Mouse (Mus musculus) liver, embryonic 11.5 days (tissue): ENCODE data around the gene Atp11c. TPM values are rescaled to one million over a fixed set of nuclear protein-coding genes. Genes with fewer than 3 reads are reported as not detected.

ENCODE experiments used
- ATAC-seq: fragments of 200-750 bp; cut with Nextera tagmentation; replicated peaks from 2 replicates; pipeline ENCODE4 v1.8.0; 2017; ENCODE audit warnings: moderate number of reproducible peaks, mild to moderate bottlenecking, moderate TSS enrichment, moderate library complexity; ENCODE audit not compliant: low FRiP score
- DNase-seq: peaks from one replicate; pipeline ENCODE4 v3.0.0-alpha.2; 2017; ENCODE audit warnings: low spot score
- H3K27ac ChIP-seq: fragments of 300-500 bp; sonication (generic); 2 replicates; pipeline ENCODE4 v1.5.1; 2014; ENCODE audit warnings: mild to moderate bottlenecking, low read depth, low read length, control low read depth
- H3K27me3 ChIP-seq: fragments of 300-500 bp; sonication (generic); replicated peaks from 2 replicates; pipeline ENCODE4 v1.6.1; 2014; ENCODE audit warnings: low read length, mixed read lengths; ENCODE audit not compliant: control insufficient read depth, insufficient read depth
- H3K36me3 ChIP-seq: fragments of 300-500 bp; sonication (generic); 2 replicates; pipeline ENCODE4 v1.6.1; 2014; ENCODE audit warnings: mild to moderate bottlenecking, low read length, moderate library complexity, mixed read lengths; ENCODE audit not compliant: control insufficient read depth, insufficient read depth
- H3K4me1 ChIP-seq: fragments of 300-500 bp; sonication (generic); replicated peaks from 2 replicates; pipeline ENCODE4 v1.6.1; 2014; ENCODE audit warnings: low read length, mixed read lengths; ENCODE audit not compliant: control insufficient read depth, insufficient read depth
- H3K4me2 ChIP-seq: fragments of 300-500 bp; sonication (generic); 2 replicates; pipeline ENCODE4 v1.6.1; 2014; ENCODE audit warnings: mild to moderate bottlenecking, control low read depth, moderate library complexity
- H3K4me3 ChIP-seq: fragments of 300-500 bp; sonication (generic); 2 replicates; pipeline ENCODE4 v1.5.1; 2014; ENCODE audit warnings: low read depth, low read length, control low read depth
- H3K9ac ChIP-seq: fragments of 300-500 bp; sonication (generic); 2 replicates; pipeline ENCODE4 v1.6.1; 2014; ENCODE audit warnings: low read depth, low read length, control low read depth
- H3K9me3 ChIP-seq: fragments of 300-500 bp; sonication (generic); 2 replicates; pipeline ENCODE4 v1.6.1; 2016; ENCODE audit warnings: low read length, inconsistent platforms, mixed read lengths; ENCODE audit not compliant: control insufficient read depth
- WGBS: fragments of 180-500 bp; shearing (Covaris S2); extraction: QIAGEN DNeasy Blood & Tissue Kit; methylation state at CpG from one replicate; pipeline ENCODE4 v1.1.7; 2014; 5-methylcytosine and 5-hydroxymethylcytosine counted together
- polyA plus RNA-seq: library from polyadenylated mRNA; unstranded; fragments of >200 nt; fragmentation: Nextera tagmentation; extraction: Ambion mirVana; gene quantifications from 2 replicates; pipeline ENCODE4 v1.2.1, GENCODE M21; 2014

The Atp11c gene
- polyA plus RNA-seq, 1 experiment from 2014 or later, result 8.3 TPM

- peak overlapping the region; percentile 50 for H3K4me2 ChIP-seq
- H3K27ac ChIP-seq, result peak overlapping the region; percentile 95
- H3K9ac ChIP-seq, result peak overlapping the region; percentile 80
- H3K36me3 ChIP-seq, result no peaks in the 10 kb centered on the region
- H3K4me1 ChIP-seq, result no peaks in the 10 kb centered on the region
- DNase-seq (no peak), ATAC-seq (peak; percentile 92)
- 13% methylated on average over 17 of the region's 17 CpGs for WGBS
- H3K27me3 ChIP-seq, result peaks cover 7% of the 10 kb centered on the region; the same call in 1 of the 2 replicates
- no peaks in the 10 kb centered on the region for H3K9me3 ChIP-seq
- peak overlapping the region; percentile 72 for H3K4me3 ChIP-seq
Measured at GRCm38 (mm10) chrX:60404668-60405044, 187.8 kb downstream of the Atp11c start.

DNA sequence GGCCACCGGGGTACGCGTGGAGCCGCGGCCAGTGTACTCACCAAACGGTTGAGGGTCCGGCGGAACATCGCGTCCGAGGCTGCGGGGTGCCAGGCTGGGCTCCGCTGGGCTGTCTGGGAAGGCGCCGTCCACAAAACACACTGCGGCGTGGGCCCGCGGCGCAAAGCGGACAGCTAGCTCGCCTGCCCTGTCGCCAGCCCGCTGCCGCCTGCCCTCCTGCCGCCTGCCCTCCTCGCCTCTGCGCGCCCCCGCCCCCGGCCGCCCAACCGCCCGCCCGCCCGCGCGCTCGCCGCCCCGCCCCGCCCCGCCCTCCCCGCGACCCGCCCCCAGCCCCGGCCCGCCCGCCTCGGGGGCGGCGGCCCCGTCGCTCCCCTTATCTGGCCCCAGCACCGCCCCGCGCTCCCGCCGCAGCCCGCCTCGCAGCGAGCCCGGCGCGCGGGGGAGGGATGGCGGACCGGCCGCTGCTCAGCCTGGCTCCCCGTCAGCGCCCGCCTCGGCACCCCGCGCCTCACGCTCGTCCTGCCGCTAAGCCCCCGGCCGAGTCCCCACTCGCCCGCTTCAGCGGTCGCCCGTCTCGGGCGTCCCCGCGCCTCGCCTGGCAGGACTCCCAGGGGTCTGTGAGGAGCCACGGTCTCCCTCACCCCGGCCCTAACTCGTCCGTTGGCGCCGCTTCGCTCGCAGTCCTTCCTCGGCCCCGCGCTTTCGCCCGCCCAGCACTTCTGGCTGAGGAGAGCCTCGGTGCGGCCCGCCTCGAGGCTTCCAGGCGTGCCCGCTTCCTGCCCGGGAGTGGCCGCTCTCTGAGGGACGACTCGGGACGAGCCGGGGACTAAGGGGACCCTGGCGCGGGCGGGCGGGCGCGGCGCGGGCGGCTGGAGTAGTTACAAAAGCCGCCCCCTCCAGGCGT lies 188.5 kb downstream of the Atp11c start:
- 11% methylated on average over 49 of the region's 126 CpGs for WGBS

DNA sequence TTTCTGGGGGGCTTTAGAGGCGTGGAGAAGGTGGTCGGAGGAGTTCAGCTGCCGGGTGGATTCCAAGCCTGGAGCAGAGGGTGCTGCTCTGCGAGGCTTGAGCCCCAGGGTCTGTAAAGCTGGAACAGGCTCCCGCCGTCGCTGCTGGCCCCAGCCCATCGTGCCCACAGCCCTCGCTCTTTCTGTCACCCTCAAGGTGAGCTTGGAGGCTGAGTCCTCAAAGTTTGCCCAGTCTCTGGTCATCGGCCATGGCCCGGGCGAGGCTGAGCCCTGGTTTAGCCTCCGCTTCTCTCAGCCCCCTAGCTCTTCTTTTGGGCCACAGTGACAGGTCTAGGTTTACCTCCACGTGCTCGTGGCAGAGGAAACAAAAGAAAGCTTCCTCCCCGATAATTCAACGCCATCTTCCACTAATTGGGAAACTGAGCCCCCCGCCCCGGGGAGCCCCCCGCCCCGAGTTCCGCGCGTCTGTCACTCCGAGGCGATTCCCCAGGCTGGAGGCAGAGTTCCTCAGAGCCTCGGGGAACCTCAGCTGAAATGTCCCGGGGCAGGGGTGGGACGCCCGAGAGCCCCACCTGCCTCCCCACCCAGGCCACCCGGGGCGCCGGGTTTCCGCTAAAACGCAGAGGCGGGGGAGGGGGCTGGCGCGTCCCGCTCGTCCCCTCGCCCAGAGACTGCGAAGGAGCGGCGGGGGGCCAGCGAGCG lies 189.3 kb downstream of the Atp11c start:
- peak overlapping the region; percentile 26; the same call in 1 of the 2 replicates for H3K27ac ChIP-seq
- WGBS, result 12% methylated on average over 36 of the region's 46 CpGs

More for the DNA sequence above, 188.5 kb downstream of the Atp11c start:
- peak overlapping the region; percentile 95 for H3K27ac ChIP-seq
- peak; percentile 72 for DNase-seq
- peak overlapping the region; percentile 80 for H3K9ac ChIP-seq
- peak; percentile 85 for ATAC-seq
- peak overlapping the region; percentile 72 for H3K4me3 ChIP-seq
- H3K4me1 ChIP-seq, result no peaks in the 10 kb centered on the region
- H3K27me3 ChIP-seq, result peaks cover 7% of the 10 kb centered on the region; the same call in 1 of the 2 replicates
- H3K36me3 ChIP-seq, result no peaks in the 10 kb centered on the region
- no peaks in the 10 kb centered on the region for H3K9me3 ChIP-seq
- peak overlapping the region; percentile 72 for H3K4me2 ChIP-seq

GRCm38 (mm10) chrX:60394292-60394691 lies 198.2 kb downstream of the Atp11c start:
- Histone ChIP-seq H3K4me2 (no peak overlapping the region), H3K4me3 (no peak overlapping the region), H3K9me3 (no peaks in the 10 kb centered on the region), H3K36me3 (no peaks in the 10 kb centered on the region), H3K27me3 (no peaks in the 10 kb centered on the region), H3K9ac (no peak overlapping the region), H3K27ac (no peak overlapping the region), H3K4me1 (no peaks in the 10 kb centered on the region)
- ATAC-seq (no peak), DNase-seq (no peak)
- 73% methylated on average over 4 of the region's 4 CpGs for WGBS

More for the DNA sequence above, 189.3 kb downstream of the Atp11c start:
- no peaks in the 10 kb centered on the region for H3K36me3 ChIP-seq
- H3K4me1 ChIP-seq, result no peaks in the 10 kb centered on the region
- peak overlapping the region; percentile 72 for H3K4me2 ChIP-seq
- H3K4me3 ChIP-seq, result peak overlapping the region; percentile 72
- H3K9me3 ChIP-seq, result no peaks in the 10 kb centered on the region
- ATAC-seq (peak; percentile 38), DNase-seq (peak; percentile 32)
- H3K27me3 ChIP-seq, result peaks cover 7% of the 10 kb centered on the region; the same call in 1 of the 2 replicates
- H3K9ac ChIP-seq, result peak overlapping the region; percentile 69

GRCm38 (mm10) chrX:60386852-60387251 lies 205.6 kb downstream of the Atp11c start:
- peak; percentile 79 for ATAC-seq
- Histone ChIP-seq H3K4me1 (no peaks in the 10 kb centered on the region), H3K4me2 (no peak overlapping the region), H3K9me3 (no peaks in the 10 kb centered on the region), H3K27ac (no peak overlapping the region), H3K4me3 (no peak overlapping the region), H3K27me3 (no peaks in the 10 kb centered on the region), H3K9ac (no peak overlapping the region), H3K36me3 (no peaks in the 10 kb centered on the region)
- no peak for DNase-seq
- WGBS, result 68% methylated on average over 1 of the region's 1 CpGs

GRCm38 (mm10) chrX:60381711-60382110 lies 210.8 kb downstream of the Atp11c start:
- Histone ChIP-seq H3K4me2 (no peak overlapping the region), H3K4me1 (no peaks in the 10 kb centered on the region), H3K4me3 (no peak overlapping the region), H3K9ac (no peak overlapping the region), H3K27me3 (no peaks in the 10 kb centered on the region), H3K9me3 (no peaks in the 10 kb centered on the region), H3K27ac (no peak overlapping the region), H3K36me3 (no peaks in the 10 kb centered on the region)
- WGBS, result 79% methylated on average over 2 of the region's 2 CpGs
- ATAC-seq (no peak), DNase-seq (no peak)

DNA sequence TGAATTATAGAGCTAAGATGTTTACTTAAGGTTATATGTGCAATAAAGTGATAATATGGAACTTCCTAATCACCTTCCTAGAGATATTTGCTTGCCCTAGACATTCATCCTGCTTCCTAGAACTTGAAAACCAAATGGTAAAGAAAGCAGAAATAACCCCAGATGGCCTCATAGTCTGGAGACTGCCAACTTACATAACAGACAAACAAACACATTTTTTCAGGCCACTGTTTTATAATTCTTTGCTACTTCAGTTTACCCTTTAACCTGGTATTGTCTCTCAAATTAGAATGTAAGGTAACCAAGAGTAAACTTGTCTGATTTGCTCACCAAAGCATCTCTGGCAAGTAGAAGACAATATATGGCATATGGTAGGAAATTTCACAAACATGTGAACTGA lies 212.1 kb downstream of the Atp11c start:
- no peaks in the 10 kb centered on the region for H3K9me3 ChIP-seq
- ATAC-seq, result no peak

GRCm38 (mm10) chrX:60348741-60349140 lies 243.8 kb downstream of the Atp11c start:
- WGBS, result 84% methylated on average over 1 of the region's 1 CpGs
- ATAC-seq, result no peak
- Histone ChIP-seq H3K9me3 (no peaks in the 10 kb centered on the region), H3K36me3 (no peaks in the 10 kb centered on the region), H3K27me3 (no peaks in the 10 kb centered on the region), H3K4me1 (no peaks in the 10 kb centered on the region), H3K4me2 (no peak overlapping the region), H3K9ac (no peak overlapping the region), H3K4me3 (no peak overlapping the region), H3K27ac (no peak overlapping the region)
- no peak for DNase-seq

More for the DNA sequence above, 212.1 kb downstream of the Atp11c start:
- Histone ChIP-seq H3K4me3 (no peak overlapping the region), H3K4me1 (no peaks in the 10 kb centered on the region), H3K36me3 (no peaks in the 10 kb centered on the region), H3K9ac (no peak overlapping the region), H3K27ac (no peak overlapping the region), H3K4me2 (no peak overlapping the region), H3K27me3 (no peaks in the 10 kb centered on the region)
- DNase-seq, result no peak
